Mouse (Mus musculus): ENCODE data around the gene Galnt10.

- no peak for TF ChIP-seq POLR2A (IDR thresholded peaks at IDR 0.05; ENCODE audit: borderline replicate concordance, insufficient read depth, low read length)
- TF ChIP-seq CTCF (IDR thresholded peaks at IDR 0.05; ENCODE audit: borderline replicate concordance, insufficient read depth, low read depth, low read length): no peak
These were observed 8.6 kb downstream of the Galnt10 start for GRCm38 (mm10) chr11:57653796-57654195.

All from cerebellum, adult 2 months (tissue).